Mouse (Mus musculus): ENCODE measurements at regions not wholly inside any gene's neighbourhood (a gene's known extent, or its start where the extent isn't known, plus 50 kb on each side); places are given as distances from the start of the nearest gene placed in this dataset.

- no peak for DNase-seq
These were observed 79.6 kb upstream of the Foxn3 start for GRCm38 (mm10) chr12:99643016-99643415.

GRCm38 (mm10) chr12:99642131-99642895 is 78.9 kb upstream of the Foxn3 start:
- no peak for DNase-seq

- no peak for DNase-seq
These were observed 77.9 kb upstream of the Foxn3 start for GRCm38 (mm10) chr12:99641278-99641677.

GRCm38 (mm10) chr12:99640214-99641151 is 77.1 kb upstream of the Foxn3 start:
- DNase-seq = no peak

DNA sequence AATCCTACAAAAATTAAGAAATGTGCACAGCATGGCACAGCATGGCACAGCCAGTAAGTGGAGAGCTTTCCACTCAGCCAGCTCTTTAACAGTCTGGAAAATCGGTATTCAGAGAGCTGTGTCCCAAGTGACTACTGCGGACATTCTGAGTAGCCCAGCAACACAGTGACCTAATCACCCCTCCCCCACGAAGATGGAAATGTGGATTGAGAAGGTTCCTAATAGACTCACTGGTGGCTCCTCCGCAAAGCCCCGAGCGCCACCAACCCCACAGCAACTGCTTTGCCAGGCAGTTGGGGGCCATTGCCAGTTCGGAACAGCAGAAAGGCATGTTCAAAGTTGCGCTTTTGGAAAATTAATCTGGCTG is 76.4 kb upstream of the Foxn3 start:
- DNase-seq = no peak

GRCm38 (mm10) chr12:99639118-99639517 is 75.7 kb upstream of the Foxn3 start:
- no peak for DNase-seq

DNA sequence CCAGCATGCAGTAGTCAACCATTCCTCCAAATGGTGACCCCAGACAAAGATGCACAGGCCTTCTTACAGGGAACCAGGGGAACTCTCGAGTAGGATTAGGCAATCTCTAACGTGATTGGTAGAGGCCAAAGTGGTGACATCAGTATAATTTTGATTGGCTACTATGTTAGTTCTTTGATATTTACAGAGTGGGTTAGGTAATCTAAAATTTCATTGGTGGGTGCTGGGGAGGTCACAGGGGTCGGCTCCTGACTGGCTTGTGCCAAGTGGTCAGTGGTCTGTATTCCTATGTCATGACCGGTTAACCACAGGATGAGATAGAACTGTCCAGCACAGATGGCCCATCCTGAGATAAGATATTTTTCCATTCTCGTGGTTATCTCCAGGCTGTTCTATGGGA is 74.6 kb upstream of the Foxn3 start:
- DNase-seq = no peak

GRCm38 (mm10) chr12:99636234-99636633 is 72.9 kb upstream of the Foxn3 start:
- DNase-seq = no peak

GRCm38 (mm10) chr12:99635361-99635760 is 72.0 kb upstream of the Foxn3 start:
- no peak for DNase-seq

GRCm38 (mm10) chr12:99634726-99635125 is 71.3 kb upstream of the Foxn3 start:
- DNase-seq = no peak

DNA sequence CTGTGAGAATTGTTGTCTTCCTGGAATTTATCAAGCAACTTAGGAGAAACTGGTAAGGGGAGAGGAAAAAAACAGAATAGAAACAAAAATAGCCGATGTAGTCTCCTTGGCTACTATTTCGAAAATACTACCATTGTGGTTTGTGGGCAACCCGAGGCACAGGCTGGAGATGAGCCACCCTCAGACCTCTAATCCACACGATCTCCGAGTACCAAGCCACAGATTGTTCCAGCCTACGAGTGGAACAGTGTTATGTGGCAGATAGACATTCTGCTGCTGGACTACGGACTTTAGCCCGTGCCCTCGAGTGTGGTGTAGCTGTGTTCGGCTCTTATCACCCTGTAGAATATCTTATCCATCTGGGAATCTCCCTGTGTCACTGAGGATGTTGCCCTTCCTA is 70.3 kb upstream of the Foxn3 start:
- no peak for DNase-seq

- no peak for DNase-seq
These were observed 69.6 kb upstream of the Foxn3 start for GRCm38 (mm10) chr12:99632988-99633387.

GRCm38 (mm10) chr12:99629606-99630005 is 66.2 kb upstream of the Foxn3 start:
- DNase-seq = no peak

GRCm38 (mm10) chr12:99628421-99628820 is 65.0 kb upstream of the Foxn3 start:
- no peak for DNase-seq

- peak; percentile 76 for DNase-seq
These were observed 64.5 kb upstream of the Foxn3 start for GRCm38 (mm10) chr12:99627898-99628231.

DNA sequence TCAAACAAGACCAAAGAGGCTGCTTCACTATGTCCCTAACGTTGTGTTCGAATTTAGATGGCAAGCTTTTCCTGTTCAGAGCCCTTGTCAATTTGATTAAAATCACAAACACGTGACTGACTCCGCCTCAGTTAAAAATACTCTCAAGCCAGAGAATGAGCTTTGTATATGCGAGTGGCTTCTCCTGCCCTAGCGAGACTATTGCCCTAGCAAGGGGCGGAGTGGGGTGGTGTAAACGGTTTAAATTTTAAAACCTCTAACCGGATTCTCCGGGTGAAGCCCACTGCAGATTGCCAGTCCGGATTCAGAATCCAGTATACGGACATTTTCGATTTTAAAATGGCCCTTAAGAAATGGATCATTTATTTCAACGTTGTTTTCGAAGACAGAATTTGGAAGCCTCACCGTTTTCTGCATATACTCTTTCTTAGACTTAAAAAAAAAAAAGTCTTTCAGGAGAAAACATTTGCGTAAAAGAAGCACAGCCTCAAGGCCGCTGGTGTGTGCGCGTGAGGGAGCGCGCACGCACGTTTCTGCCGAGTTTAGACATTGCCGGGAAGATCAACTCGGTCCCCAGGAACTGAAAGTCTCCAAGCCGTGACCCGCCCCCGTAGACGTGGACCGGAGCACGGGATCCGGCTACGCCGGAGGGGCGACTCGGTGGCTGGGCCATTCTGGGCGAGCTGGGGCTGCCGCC is 64.0 kb upstream of the Foxn3 start:
- DNase-seq = no peak

DNA sequence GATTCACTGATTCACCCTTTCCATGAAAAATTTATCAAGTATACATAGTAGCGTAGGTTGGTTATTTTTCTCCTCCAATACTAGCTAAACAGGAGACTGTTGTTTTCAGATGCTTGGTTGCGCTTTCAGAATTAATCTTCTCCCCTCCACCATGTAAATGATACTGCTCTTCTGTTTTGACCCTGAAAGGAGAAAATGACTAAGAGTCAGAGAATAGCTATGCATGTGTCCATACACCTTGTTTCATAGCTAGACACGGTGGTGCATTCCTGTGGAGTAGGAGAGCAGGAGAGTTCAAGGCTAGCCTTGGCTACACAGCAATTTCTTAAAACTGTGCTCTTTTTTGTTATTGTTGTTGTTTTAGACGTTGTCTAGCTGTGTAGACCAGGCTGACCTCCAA is 62.8 kb upstream of the Foxn3 start:
- no peak for DNase-seq

DNA sequence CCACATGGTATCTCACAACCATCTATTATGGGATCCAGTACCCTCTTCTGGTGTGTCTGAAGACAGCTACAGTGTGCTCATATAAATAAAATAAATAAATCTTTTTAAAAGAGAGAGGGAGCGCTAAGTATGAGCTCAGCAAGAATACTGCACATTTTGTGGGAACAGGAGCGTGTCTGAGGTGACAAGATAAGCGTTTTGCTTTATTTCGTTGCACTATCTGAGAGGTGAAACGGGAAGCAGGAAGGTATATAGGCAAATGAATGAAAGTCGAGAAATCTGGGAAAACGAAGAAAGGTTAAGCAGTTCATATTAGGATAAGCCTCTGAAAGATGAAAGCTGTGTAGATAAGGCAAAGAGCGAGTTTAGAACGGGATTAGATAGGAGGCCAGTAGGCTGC is 61.7 kb upstream of the Foxn3 start:
- no peak for DNase-seq

GRCm38 (mm10) chr12:99622238-99622637 is 58.9 kb upstream of the Foxn3 start:
- DNase-seq = no peak

DNA sequence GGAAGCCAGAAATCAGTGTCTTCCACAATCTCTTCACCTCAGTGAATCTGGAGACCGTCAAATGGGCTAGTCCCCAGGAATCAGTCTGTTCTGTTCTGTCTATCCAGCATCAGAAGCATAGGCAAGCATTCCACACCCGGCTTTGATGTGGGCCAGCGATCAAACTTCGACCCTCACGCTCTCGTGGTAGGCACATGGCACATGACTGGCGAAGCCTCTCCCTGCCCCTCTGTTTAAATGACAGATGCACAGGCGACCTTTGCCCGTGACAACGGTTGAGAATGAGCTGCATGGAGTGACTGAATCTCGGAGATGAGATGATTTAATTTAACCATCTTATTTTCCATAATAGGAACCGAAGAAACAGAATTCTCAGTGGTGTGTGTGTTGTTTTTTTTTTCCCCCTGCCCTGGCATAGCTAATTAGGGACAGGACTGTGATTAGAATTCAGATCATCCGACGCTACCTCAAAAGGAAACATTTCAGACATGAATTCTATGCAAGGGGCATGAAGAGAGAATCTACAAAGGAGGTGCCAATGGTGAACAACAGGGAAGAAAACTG is 53.9 kb upstream of the Foxn3 start:
- DNase-seq = no peak

DNA sequence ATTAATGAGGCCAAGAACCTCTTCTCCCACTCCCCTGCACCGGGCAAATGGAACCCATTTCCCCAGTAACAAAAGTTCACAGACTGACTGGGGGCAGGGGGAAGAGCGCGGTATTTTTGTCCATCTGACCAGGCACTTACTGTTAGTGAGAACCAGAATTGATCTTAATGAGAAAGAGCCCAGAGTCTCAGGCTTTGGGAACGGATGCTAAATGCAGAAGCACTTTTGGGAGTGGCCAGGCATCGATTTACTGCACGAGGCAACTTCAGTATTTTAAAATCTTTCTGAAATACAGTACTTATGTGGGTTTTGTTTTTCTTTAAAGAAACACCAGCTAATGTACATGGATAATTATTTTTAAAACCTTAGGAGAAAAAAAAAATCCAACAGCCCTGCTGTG is 51.0 kb upstream of the Foxn3 start:
- DNase-seq = no peak

All from adrenal gland, adult 8-10 months (tissue).